Mouse (Mus musculus) CH12.LX (cell line): ENCODE measurements around the gene Ehd3.

Experiments
- CTCF ChIP-seq, 2 experiments: IDR thresholded peaks in 1 of 2; conservative IDR thresholded peaks in 1 of 2; 2 replicates each; pipeline ENCODE4 v1.5.1; 2011 to 2012; ENCODE audit warnings: low read depth in 2 of 2, low read length in 2 of 2, improper control_type of control experiment in 1 of 2, inconsistent platforms in 1 of 2, mild to moderate bottlenecking in 1 of 2, moderate library complexity in 1 of 2
- E2F4 ChIP-seq: IDR thresholded peaks from 2 replicates; pipeline ENCODE4 v1.6.1; 2011; ENCODE audit warnings: low read depth, low read length, improper control_type of control experiment; ENCODE audit not compliant: insufficient replicate concordance
- HCFC1 ChIP-seq: IDR thresholded peaks from 2 replicates; pipeline ENCODE4 v1.6.1; 2012; ENCODE audit warnings: low read depth, mild to moderate bottlenecking, inconsistent platforms, low read length, improper control_type of control experiment
- NELFE ChIP-seq: IDR thresholded peaks from 2 replicates; pipeline ENCODE4 v1.6.1; 2011; ENCODE audit warnings: low read depth, low read length, improper control_type of control experiment
- POLR2A ChIP-seq: IDR thresholded peaks from 2 replicates; pipeline ENCODE4 v1.6.1; 2011; ENCODE audit warnings: low read depth, mild to moderate bottlenecking, improper control_type of control experiment, low read length
- RCOR1 ChIP-seq: conservative IDR thresholded peaks from 2 replicates; pipeline ENCODE4 v1.6.1; 2012; ENCODE audit warnings: low read depth, mild to moderate bottlenecking, inconsistent platforms, low read length, improper control_type of control experiment
- USF1 ChIP-seq: IDR thresholded peaks from 2 replicates; pipeline ENCODE4 v1.6.1; 2014; ENCODE audit warnings: low read depth, mild to moderate bottlenecking, inconsistent platforms, low read length, improper control_type of control experiment
- ZMIZ1 ChIP-seq: IDR thresholded peaks from 2 replicates; pipeline ENCODE4 v1.6.1; 2012; ENCODE audit warnings: low read depth, mild to moderate bottlenecking, inconsistent platforms, low read length, improper control_type of control experiment

DNA sequence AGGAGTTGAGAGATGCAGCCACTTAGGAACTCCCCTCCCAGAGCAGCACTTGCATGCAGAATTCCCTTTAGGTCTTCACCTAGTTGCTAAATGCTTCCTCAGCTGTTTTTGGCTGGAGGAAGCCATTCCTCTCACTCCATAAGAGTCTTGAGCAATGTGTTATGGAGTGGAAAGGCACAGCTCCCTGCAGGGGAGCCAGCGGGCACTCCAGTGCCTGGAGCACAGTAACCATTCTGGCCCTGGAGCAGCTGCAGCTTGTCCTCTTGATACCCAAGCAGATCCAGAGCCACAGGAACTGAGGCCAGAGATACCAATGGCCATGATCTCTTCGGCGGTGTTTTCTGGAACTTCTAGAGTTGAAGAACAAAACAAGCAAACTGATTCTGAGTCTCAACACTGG, 32.7 kb downstream of the Ehd3 start:
- TF ChIP-seq E2F4, result no peak
- no peak for TF ChIP-seq USF1
- no peak for TF ChIP-seq NELFE
- no peak for TF ChIP-seq CTCF (conservative IDR thresholded peaks at IDR 0.05 in 1 of 2, IDR thresholded peaks at IDR 0.05 in 1 of 2; ENCODE audit: low read depth in 2 of 2, low read length in 2 of 2)
- TF ChIP-seq ZMIZ1, result no peak
- no peak for TF ChIP-seq RCOR1
- no peak for TF ChIP-seq POLR2A
- no peak for TF ChIP-seq HCFC1
